Mouse (Mus musculus) cerebellum, adult 2 months (tissue): ENCODE data around the gene Rusc2. TPM values are rescaled to one million over a fixed set of nuclear protein-coding genes. Genes with fewer than 3 reads are reported as not detected.

ENCODE experiments used
- DNase-seq, 2 experiments: peaks; one replicate each; pipeline ENCODE4 v3.0.0; 2021
- H3K27ac ChIP-seq: fragments of 200-500 bp; 2 replicates; pipeline ENCODE4 v1.5.1; 2012; ENCODE audit warnings: low read length, control low read depth, inconsistent platforms; ENCODE audit not compliant: insufficient read depth
- H3K27me3 ChIP-seq: fragments of 200-500 bp; 2 replicates; pipeline ENCODE4 v1.6.1; 2012; ENCODE audit warnings: inconsistent platforms, mild to moderate bottlenecking, low read length, moderate library complexity; ENCODE audit not compliant: control insufficient read depth, insufficient read depth
- H3K4me1 ChIP-seq: fragments of 200-500 bp; 2 replicates; pipeline ENCODE4 v1.6.1; 2011; ENCODE audit warnings: low read length; ENCODE audit not compliant: control insufficient read depth, insufficient read depth
- H3K4me3 ChIP-seq: fragments of 200-500 bp; replicated peaks from 2 replicates; pipeline ENCODE3; 2011; ENCODE audit warnings: mild to moderate bottlenecking, low read depth, low read length, control low read depth; ENCODE audit not compliant: insufficient read depth
- CTCF ChIP-seq: fragments of 200-500 bp; IDR thresholded peaks from 2 replicates; pipeline ENCODE4 v1.5.1; 2011; ENCODE audit warnings: low read depth, mild to moderate bottlenecking, control low read depth, low read length, moderate library complexity, borderline replicate concordance; ENCODE audit not compliant: insufficient read depth
- POLR2A ChIP-seq: fragments of 200-500 bp; IDR thresholded peaks from 2 replicates; pipeline ENCODE4 v1.6.1; 2011; ENCODE audit warnings: low read length, control low read depth, borderline replicate concordance; ENCODE audit not compliant: insufficient read depth
- WGBS: fragments of 180-500 bp; shearing (Covaris S2); methylation state at CpG from one replicate; pipeline ENCODE4 v1.1.7; 2018; 5-methylcytosine and 5-hydroxymethylcytosine counted together
- polyA plus RNA-seq: library from polyadenylated mRNA; depleted of rRNA; stranded (reverse); fragments of >200 nt; gene quantifications from 2 replicates; pipeline ENCODE4 v1.2.3, GENCODE M21; 2012

Rusc2 gene
- polyA plus RNA-seq, 1 experiment: 65.8 TPM

DNA sequence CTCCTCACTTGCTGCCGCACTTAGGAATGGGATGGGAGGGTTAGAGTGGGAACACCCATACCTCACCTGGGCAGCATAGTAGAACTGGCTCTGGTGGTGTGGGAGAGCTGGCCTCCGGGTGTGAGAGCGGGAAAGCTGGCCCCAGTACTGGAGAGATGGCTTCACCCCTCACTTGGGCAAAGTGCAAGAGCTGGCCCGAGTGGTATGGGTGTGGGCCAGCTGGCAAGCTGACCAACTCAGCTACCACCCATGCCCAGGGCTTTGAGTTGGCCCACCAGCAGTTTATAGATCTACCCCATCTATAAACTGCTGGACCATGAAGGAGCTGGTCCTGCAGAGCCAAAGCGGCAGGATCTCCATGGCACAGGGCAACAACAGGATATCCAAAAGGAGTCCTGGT, 32.6 kb upstream of the Rusc2 start:
- Histone ChIP-seq H3K27me3 (no peaks in the 10 kb centered on the region), H3K4me1 (no peaks in the 10 kb centered on the region), H3K4me3 (no peak overlapping the region), H3K27ac (no peak overlapping the region)
- TF ChIP-seq POLR2A: no peak
- TF ChIP-seq CTCF: no peak
- DNase-seq: no peak
- 22% methylated on average over 5 of the region's 5 CpGs for WGBS

DNA sequence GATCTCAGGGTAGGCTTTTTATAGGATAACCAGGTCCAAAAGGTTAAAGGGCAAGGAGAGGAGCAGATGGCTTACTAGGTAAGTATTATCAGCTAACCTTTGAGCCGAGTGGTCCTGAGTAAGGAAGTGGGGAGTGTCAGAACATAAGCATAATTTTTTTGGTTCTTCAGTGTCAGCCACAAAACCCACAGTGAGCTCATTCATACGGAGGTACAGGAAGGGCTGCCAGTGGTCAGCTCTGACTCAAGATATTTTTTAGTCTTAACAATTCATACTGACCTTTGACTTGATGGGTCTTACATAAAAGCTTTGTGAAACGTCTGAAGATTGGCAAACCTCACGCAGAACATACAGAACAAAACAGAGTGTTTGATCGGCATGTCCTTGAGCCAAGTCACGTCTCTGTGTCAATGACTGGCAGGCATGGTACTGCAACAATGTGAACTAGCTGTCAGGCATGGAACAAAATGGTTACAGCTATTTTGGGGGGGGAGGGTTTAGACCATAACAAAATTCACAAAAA, 31.7 kb upstream of the Rusc2 start:
- Histone ChIP-seq H3K27ac (no peak overlapping the region), H3K4me1 (no peaks in the 10 kb centered on the region), H3K27me3 (no peaks in the 10 kb centered on the region), H3K4me3 (no peak overlapping the region)
- no peak for DNase-seq
- WGBS: 63% methylated on average over 6 of the region's 6 CpGs
- TF ChIP-seq CTCF (no peak), POLR2A (no peak)

DNA sequence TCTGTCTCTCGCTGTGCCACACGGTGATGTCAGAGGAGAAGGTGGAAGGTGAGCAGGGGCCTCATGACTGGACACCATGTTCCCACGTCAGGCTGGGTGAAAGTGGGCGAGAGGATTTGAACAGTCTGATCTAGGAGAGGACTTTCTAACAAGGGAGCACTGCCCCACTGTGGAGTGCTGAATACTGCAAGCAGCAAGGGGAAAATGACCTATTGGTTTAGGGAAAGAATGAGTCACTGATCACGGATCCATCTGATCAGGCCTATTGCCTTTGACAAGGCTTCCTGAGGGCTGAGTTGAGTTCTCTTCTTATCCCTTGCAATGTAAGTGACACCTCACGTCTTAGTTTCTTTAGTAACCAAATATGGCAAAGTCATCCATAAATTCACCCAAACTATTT, 28.1 kb upstream of the Rusc2 start:
- no peak overlapping the region for H3K4me3 ChIP-seq
- no peaks in the 10 kb centered on the region for H3K4me1 ChIP-seq
- no peak overlapping the region for H3K27ac ChIP-seq
- TF ChIP-seq CTCF (no peak), POLR2A (no peak)
- no peaks in the 10 kb centered on the region for H3K27me3 ChIP-seq
- 86% methylated on average over 6 of the region's 6 CpGs for WGBS
- no peak for DNase-seq

DNA sequence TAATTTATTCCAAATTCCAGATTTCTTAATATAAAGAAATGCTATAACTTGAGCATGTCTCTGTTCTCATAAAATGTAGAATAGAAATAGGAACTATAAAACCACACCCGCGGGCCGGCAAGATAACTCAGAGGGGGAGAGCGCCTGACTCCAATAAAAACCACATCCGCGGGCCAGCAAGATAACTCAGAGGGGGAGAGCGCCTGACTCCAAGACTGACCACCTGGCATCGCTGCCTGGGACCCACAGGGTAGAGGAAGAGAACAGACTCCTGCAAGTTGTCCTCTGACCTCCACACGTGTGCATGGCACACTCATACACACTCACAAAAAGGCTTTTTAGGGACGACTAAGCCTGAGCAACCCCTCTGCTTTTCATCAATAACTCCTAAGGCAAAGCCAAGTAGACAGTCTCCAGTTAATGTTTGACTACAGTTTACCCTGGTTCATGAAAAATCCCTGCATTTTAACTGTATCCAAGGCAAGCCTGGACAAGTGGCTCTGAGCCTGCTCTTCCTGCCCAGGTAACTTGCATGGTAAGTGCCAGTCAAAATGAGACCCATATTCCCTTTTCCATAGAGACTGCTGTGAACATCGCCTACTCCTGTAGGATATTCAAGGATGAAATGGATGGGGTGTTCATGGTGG, 16.7 kb upstream of the Rusc2 start:
- TF ChIP-seq CTCF (no peak), POLR2A (no peak)
- H3K4me3 ChIP-seq: no peak overlapping the region
- DNase-seq: no peak
- WGBS: 88% methylated on average over 11 of the region's 11 CpGs
- H3K4me1 ChIP-seq: no peaks in the 10 kb centered on the region
- no peak overlapping the region for H3K27ac ChIP-seq
- H3K27me3 ChIP-seq: no peaks in the 10 kb centered on the region

DNA sequence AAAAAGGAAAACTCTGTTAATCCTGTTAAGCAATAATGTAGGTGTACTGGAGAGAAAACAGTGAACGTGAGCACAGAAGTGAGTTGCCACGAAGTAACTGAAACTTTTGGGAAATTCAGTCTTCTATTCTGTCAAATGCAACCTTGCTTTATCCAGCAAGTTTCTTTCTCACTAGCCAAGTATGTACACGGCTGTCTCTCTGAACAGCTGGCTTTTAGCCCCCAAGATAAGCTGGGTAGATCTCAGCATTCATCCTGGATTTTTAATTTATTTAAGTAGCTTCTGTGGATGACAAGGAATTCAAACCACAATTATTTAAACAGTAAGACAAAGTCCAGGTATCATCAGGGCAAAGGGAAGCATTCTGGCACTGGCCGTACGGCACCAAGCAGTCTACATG, 14.5 kb upstream of the Rusc2 start:
- no peak overlapping the region for H3K4me3 ChIP-seq
- H3K4me1 ChIP-seq: no peaks in the 10 kb centered on the region
- H3K27me3 ChIP-seq: no peaks in the 10 kb centered on the region
- WGBS: 85% methylated on average over 5 of the region's 5 CpGs
- no peak overlapping the region for H3K27ac ChIP-seq
- DNase-seq: no peak
- no peak for TF ChIP-seq CTCF

DNA sequence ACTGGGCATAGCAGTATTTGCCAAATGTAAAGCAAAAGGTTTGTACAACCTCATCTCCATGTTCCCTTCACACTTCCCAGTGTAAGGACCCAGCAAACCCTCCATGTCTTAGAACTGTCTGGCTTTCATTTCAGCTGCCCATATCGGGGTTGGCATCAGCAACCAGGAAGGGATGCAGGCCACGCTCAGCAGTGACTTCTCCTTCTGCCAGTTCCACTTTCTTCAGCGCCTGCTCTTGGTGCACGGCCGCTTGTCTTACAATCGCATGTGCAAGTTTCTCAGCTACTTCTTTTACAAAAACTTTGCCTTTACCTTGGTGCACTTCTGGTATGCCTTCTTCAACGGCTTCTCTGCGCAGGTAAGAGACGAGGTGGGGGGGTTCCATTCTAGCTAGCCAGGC, 14.0 kb upstream of the Rusc2 start:
- no peak for TF ChIP-seq POLR2A
- no peak for TF ChIP-seq CTCF
- Histone ChIP-seq H3K27me3 (no peaks in the 10 kb centered on the region), H3K27ac (no peak overlapping the region), H3K4me1 (no peaks in the 10 kb centered on the region), H3K4me3 (no peak overlapping the region)
- WGBS: 73% methylated on average over 9 of the region's 9 CpGs
- DNase-seq: no peak

DNA sequence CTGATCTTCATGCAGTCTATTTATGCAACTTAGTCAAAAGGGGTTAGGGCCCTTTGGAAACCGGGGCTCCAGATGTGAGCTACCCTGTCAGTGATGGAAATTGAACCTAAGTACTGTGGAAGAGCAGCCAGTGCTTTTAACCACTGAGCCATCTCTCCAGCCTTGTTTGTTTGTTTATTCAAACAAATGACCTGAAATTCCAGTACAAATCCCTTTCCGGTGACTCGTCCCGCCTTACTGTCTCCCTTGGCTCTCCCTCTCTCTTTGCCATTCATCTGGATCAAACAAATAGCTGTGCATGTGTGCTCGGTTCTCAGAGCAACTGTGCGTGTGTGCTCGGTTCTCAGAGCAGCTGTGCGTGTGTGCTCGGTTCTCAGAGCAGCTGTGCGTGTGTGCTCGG, 10.4 kb upstream of the Rusc2 start:
- no peak overlapping the region for H3K4me3 ChIP-seq
- TF ChIP-seq CTCF (no peak), POLR2A (no peak)
- H3K4me1 ChIP-seq: no peaks in the 10 kb centered on the region
- DNase-seq: no peak
- WGBS: 75% methylated on average over 11 of the region's 11 CpGs
- no peak overlapping the region for H3K27ac ChIP-seq
- H3K27me3 ChIP-seq: no peaks in the 10 kb centered on the region

DNA sequence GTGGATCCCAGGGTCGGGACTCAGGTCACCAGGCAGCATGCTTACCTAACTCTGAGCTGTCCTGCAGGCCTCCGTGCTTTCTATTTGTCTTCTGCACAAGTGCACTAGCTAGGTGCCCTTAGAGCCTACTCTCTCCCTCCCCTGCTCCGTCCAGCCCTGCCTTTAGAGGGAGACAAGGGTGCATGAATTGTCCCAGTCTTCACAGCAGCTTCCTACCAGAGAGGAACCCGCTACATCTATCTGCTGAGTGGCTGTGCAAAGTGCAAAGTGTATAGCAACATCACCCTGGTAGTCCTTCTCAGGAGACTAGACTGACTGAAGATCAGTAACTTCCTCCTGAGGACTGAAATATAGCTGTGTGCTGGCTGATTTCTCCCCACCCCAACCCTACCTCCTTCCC, 9.6 kb upstream of the Rusc2 start:
- no peak for DNase-seq
- TF ChIP-seq CTCF: no peak
- no peak for TF ChIP-seq POLR2A
- no peak overlapping the region for H3K27ac ChIP-seq
- H3K27me3 ChIP-seq: no peaks in the 10 kb centered on the region
- H3K4me1 ChIP-seq: no peaks in the 10 kb centered on the region
- H3K4me3 ChIP-seq: no peak overlapping the region
- WGBS: 72% methylated on average over 4 of the region's 4 CpGs

DNA sequence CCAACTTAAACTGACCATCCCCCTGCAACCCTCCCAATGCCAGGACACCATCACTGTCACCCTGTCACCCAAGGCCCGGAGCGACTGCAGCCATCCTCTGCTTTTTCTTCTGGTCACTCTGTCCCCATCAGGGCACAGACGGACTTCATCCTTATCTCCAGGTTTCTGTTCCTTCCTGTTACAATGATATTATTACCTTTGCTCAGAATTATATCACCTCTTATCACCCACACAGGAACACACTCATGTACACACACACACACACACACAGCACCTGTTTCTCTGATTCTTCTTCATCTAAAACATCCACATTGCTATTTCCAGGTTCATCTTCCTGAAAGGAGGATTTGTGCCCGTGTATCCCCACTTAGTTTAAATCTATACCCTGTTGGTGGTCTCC, 7.5 kb upstream of the Rusc2 start:
- Histone ChIP-seq H3K27ac (no peak overlapping the region), H3K4me1 (no peaks in the 10 kb centered on the region), H3K4me3 (no peak overlapping the region), H3K27me3 (no peaks in the 10 kb centered on the region)
- no peak for DNase-seq
- TF ChIP-seq POLR2A (no peak), CTCF (no peak)
- 88% methylated on average over 4 of the region's 4 CpGs for WGBS
